Mouse (Mus musculus) B cell, adult (primary cell): Measurements from ENCODE around the gene Pcsk7. TPM values are rescaled to one million over a fixed set of nuclear protein-coding genes. Genes with fewer than 3 reads are reported as not detected.

ENCODE experiments used
- total RNA-seq: library from RNA; stranded (reverse); gene quantifications from 4 replicates; pipeline ENCODE4 v1.2.4, GENCODE M21; 2023; ENCODE audit not compliant: inconsistent age

The Pcsk7 gene
- 65.2 to 83.0 TPM (median 77.6 TPM) in 4 replicates for total RNA-seq

DNA sequence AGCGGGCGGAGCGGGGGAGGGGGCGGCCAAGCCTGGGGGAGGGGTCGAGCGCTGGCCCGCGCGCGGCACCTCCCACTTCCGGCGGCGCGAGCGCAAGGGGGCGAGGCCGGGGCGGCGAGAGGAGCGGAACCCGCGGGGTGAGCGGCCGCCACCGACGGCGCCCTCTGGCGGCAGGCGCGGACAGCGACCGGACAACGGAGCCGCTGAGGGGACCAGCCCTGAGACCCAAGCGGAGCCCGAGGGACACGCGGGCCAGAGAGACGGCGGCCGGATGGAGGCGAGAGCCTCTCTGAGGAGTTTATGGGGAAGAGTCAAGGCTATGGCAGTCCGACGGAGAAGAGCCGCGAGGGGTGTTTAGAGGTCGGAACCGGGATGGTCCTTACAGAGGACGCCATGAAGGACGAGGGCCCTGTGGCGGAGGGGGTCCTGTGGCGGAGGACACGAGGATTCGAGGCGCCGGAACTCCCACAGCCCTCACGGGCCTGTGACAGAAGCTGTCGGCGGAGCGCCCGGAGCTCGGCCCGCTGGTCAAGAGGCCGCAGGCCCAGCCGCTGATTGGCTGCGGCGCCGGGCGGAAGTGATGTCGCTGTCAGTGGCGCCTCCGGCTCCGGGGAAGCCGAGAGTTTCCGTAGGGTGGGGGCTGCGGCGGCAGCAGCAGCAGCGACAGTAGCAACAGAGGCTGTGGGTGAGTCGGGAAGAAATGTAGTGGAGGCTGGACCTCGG is at the start of gene Pcsk7, which contains the start of gene Rnf214:
Gene Pcsk7 (plus strand): TSS at position 143 of the 723 bp plus-strand sequence.
Gene Rnf214 (minus strand): TSS at position 557 of the 723 bp plus-strand sequence.

DNA sequence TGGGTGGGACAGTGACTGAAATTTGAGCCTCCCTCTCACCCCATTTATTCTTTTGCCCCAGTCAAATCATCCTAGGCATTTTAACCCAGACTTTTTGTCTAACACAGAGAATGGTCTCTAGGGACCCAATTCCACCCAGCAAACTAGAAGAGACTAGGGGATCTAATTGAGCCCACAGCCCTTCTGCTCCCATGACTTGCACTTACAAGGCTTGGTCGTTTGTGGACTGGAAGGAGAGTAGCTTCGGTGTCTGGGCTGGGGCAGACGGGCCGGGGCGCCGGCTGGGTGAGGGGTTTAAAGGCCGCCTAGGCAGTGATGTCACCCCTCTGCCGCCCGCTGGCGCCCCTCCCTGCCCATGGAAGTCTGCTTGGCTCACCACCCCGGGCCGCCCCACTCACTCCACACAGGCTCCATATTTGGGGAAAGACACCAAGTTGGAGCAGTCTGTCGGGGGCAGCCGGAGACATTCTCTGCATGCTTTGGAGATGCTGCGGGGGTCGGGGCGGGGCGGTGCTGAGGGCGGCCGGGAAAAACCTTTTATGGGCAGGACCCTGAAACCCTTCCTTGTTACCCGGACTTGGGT is 29.4 kb downstream of the Pcsk7 start, which contains the start of gene Tagln:
Gene Tagln (minus strand): TSS at position 431 of the 583 bp plus-strand sequence.

GRCm38 (mm10) chr9:45955107-45955963 is 49.0 kb downstream of the Pcsk7 start, which contains the start of gene Sidt2:
Gene Sidt2 (minus strand): TSS chr9:45955258.

Other genes with a start within 250 kb of the Pcsk7 start
- gene Cep164, start 77.8 kb upstream of the Pcsk7 start, total RNA-seq, result 23.5 to 28.7 TPM (median 25.6 TPM) in 4 replicates
- not detected in 4 replicates for gene Bace1, start 67.9 kb upstream of the Pcsk7 start, total RNA-seq
- gene Rnf214, start 414 bp downstream of the Pcsk7 start, total RNA-seq, result 35.9 to 39.6 TPM (median 37.2 TPM) in 4 replicates
- gene Tagln, start 29.6 kb downstream of the Pcsk7 start, total RNA-seq, result 1.1 to 2.0 TPM (median 1.8 TPM) in 4 replicates
- gene Sidt2, start 48.8 kb downstream of the Pcsk7 start, total RNA-seq, result 227 to 251 TPM (median 237 TPM) in 4 replicates
- 61.5 to 70.3 TPM (median 65.5 TPM) in 4 replicates for gene Pafah1b2, start 106.2 kb downstream of the Pcsk7 start, total RNA-seq
- 53.9 to 58.2 TPM (median 54.2 TPM) in 4 replicates for gene Sik3, start 106.3 kb downstream of the Pcsk7 start, total RNA-seq